Mouse (Mus musculus) kidney, postnatal 10 days (tissue): ENCODE measurements around the gene Ankrd52.

Experiments used
- DNase-seq: peaks from one replicate; pipeline ENCODE4 v3.0.0; 2021; ENCODE audit warnings: mixed read lengths

The Ankrd52 gene

GRCm38 (mm10) chr10:128408591-128409535 is 31.9 kb downstream of the Ankrd52 start:
- peak; percentile 55 for DNase-seq

DNA sequence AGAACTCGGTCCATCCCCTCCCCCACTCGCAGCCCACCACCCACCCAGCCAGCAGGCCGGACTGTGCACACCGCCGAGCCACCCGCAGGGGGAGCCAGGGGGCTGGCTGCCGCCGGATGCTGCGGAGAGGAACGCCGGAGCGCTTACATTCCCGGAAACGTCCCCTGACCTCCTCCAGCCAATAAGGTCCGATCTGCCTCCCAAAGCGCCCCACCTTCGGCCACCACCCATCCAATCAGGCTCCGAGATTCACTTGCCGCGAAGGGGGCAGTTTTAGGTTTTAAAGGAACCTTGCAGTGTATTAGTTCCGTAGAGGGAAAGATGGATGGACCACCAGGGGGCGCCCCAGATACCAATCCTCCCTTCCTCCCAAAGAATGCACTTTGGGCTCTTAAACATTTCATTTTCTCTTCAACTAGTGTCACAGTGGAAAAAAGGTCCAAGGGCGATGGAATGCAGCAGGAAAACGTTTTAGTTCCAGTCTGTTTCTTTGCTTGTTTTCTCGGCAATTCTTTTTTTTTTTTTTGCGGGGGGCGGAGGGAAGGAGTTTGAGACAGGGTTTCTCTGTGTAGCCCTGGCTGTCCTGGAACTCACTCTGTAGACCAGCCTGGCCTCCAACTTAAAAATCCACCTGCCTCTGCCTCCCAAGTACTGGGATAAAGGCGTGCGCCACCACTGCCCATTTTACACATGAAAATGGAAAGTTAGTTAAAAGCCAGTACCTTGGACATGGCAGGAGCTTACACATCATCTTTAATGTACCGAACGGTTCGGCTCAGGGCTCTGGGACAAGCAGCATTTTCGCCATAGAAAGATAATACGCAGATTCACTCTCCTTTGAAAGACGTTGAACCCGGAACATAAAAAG is 33.0 kb downstream of the Ankrd52 start:
- peak; percentile 99 for DNase-seq

DNA sequence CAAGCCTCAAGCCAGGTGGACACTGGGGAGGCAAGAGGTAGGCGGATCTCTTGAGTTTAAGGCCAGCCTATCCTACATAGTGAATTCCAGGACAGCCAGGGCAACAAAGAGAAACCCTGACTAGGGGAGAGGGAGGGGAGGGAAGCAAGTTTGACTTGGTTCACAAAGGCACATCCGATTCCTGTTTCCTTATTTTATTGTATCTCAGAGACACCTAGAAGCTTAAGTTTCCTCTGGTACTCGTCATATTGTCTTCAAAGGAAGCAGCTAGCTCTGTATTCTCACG is 33.6 kb downstream of the Ankrd52 start:
- DNase-seq: peak; percentile 16

DNA sequence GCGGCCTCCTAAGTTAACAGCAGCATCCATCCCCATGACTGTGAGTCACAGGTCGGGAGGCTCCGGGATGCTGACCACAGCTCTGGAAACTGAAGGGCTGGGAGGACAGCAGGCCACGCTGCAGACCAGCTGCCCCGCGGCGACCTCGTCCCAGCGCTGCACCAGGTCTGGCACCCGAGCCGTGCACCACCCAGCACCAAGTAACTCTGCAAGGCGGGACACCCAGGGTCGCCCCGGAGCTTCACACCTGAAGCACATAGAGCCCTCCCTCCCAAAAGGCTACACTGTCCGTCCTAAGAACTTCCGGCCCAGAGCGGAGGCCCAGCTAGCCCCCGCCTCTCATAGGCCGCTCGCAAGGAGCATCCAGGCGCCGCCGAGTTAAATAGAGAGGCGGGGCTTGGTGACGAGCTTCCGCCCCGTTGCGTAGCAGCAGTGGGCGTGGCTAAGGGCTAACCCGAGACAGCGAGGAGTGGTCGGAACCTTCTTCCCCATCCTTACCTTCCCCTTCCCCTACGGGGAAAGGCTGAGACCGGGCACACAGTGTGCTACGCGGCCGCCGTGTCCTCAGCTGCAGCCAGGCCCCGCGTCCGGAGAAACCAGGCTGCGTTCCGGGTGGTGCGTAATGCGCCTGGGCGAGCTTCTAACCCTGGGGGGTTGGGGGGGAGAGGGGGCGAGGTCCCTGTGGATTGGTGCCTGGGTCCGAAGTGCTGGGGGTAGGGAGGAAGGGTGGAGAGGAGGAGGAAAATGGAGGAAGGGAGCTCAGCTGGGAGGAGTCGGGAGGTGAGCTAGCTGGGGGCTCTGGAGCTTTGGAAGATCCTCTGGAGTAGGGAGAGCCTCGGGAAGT is 34.5 kb downstream of the Ankrd52 start, which contains the start of the genes Nabp2 and Rnf41:
TSS of gene Nabp2 (minus strand) at position 282 of the 844 bp plus-strand sequence.
TSS of gene Rnf41 (plus strand) at position 447 of the 844 bp plus-strand sequence.
- peak; percentile 99 for DNase-seq

DNA sequence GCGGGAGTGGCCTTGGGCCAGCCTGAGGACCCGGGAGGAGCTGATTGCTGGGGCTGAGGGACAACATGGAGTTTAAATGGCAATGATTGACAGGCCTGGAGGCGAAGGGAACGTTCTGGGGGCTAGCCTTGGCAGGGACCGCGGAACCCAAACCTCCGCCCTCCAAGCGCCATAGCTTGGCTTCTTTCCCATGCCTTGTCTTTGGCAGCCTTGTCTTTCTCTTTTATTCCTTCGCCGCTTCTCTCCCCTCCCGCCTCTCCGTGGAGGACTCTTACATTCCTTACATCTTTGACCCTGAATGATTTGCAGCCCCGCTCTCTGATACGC is 35.1 kb downstream of the Ankrd52 start:
- DNase-seq: no peak

GRCm38 (mm10) chr10:128412558-128412957 is 35.6 kb downstream of the Ankrd52 start:
- DNase-seq: no peak

- no peak for DNase-seq
Measured at GRCm38 (mm10) chr10:128413076-128413475, 36.2 kb downstream of the Ankrd52 start.

GRCm38 (mm10) chr10:128414848-128415247 is 37.9 kb downstream of the Ankrd52 start:
- no peak for DNase-seq

DNA sequence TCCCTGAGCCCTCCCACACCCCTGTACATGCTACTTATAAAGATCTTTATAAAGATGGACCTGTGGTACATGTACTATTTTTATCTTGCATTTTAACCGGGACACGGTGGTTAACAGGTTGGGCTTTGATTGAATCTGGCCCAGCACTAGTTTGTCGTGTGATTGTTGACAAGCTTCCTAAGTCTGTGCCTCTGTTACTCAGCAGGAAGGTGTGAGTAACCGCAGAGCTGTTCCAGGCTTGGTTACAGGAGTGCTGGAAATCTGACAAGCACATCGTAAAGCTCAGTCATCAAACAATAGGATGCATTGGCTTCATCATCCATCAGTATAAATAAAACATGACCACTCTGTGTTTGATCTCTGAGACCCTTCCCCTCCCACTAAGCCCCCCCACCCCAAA is 45.5 kb downstream of the Ankrd52 start:
- DNase-seq: no peak

DNA sequence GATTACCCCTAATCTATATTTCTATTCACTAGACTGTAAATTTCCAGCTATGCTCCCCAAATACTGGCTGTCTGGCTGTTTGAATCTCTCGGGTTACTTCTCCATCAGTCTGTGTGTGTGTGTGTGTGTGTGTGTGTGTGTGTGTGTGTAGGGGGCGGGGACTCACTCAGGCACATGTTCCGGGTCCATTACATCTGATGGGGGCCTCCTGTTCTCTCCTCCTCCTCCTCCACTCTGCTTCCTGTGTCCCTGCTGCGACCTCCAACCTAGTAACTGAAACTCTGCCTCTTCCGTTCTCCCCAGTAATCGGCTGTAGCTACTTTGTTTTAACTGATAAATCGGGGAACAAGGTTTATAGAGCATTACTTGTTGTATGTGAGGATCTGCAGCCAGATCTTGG is 47.7 kb downstream of the Ankrd52 start:
- DNase-seq: peak; percentile 51

DNA sequence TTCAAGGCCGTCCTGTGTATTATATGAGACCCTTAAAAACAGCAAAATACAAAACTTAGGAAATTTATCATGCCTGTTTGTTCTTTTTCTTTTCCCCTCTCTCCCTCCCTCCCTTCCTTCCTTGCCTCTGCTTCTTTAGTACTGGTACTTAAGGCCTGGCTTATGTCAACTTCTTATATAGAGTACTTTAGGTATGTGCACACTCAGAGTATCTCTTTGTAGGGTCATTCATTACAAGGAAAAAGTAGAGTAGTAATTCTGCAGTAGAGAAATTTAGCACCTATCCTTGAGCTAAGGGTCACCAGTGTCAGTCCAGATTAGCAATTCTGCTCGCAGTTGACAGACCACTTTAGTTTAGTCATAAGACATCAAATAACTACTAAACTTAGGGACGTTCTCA is 48.3 kb downstream of the Ankrd52 start:
- no peak for DNase-seq

DNA sequence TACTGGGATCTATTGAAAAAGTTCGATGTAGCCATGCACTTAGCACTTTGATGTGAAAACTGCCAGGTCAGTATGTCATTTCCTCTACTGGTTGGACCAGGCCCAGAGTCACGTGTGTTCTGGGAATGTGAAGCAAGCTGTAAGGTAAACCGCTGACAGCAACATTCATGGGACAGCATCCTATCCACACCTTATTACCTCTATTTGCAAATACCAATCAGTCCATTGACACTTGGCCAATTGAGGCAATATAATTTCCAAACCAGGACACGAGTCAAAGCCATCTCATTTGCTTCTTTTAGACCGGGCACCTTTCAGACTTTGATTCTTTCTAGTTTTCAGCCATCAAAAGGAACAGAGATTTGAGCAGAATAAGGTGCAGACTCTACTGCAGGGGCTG is 52.1 kb downstream of the Ankrd52 start:
- DNase-seq: no peak

DNA sequence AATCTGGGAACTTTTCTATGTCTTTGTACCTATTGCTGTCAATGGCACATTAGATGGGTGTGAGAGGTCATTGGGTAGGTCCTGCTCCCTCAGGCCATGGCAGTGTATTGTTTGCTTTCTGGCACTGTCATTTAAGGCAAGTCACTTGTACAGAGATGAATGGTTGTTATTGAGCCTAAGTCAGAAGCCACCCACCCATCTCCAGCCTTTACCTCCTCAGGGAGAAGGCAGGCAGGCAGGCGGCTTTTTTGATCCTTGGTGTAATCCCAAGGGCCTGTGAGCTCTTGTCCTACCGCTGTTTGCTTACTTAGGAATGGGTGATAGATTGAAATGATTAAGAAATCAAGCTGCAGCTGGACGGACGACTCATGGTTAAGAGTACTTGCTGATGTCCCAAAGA is 52.5 kb downstream of the Ankrd52 start:
- no peak for DNase-seq

- no peak for DNase-seq
Measured at GRCm38 (mm10) chr10:128433417-128433816, 56.5 kb downstream of the Ankrd52 start.

DNA sequence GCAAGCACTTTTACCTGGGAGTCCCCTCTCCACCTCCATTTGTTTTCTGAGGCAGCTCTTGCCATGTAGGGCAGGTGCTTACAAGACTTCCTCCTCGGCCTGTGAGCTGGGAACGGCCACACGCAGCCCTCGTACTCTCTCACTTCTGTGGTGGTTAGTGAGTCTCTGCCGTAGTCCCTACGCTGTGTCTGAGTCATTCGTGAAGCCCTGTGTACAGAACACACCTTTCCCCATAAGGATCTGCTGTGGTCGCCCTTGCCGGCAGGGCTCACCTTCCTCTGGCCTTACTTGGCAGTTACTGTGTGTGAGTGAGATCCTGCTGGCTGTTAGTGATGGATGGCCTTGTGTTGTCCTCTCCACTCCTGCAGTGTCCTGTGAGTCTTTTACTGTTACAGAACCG is 57.8 kb downstream of the Ankrd52 start:
- DNase-seq: no peak

- DNase-seq: peak; percentile 89
Measured at GRCm38 (mm10) chr10:128435186-128435823, 58.4 kb downstream of the Ankrd52 start.

DNA sequence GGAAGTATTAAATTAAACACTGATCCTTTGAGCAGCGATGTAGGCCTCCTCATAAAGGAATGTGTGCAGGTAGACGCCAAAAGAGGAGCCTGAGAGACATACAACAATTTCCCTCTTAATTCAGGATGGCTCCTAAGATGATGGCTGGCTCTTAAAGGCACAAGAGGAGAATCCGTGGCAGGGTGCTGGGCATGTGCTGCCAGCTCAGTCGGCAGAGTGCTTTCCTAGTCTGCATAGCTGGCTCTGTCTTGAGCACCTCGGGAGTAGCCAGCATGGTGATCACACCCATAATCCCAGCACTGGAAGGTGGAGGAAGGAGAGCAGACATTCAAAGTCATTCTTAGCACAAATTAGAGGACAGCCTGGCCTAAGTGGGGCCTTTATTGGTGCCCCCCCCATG is 59.0 kb downstream of the Ankrd52 start:
- DNase-seq: no peak

DNA sequence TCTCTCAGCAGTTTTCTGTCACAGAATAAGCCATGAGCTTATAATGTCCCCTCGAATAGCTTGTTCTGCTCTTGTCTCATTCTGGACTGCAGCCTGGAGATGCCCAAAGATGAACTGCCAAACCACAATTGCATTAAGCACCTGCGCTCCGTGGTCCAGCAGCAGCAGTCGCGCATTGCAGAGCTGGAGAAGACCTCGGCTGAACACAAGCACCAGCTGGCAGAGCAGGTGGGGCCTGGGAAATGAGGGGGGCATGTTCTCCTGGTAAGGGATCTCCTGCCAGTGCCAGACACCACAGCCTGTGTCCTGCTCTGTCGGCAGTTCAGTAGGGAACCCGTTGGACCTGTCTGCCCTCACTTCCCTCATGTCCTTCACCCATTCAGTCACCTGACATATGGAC is 59.5 kb downstream of the Ankrd52 start:
- DNase-seq: no peak

GRCm38 (mm10) chr10:128438675-128439279 is 61.9 kb downstream of the Ankrd52 start:
- peak; percentile 50 for DNase-seq

DNA sequence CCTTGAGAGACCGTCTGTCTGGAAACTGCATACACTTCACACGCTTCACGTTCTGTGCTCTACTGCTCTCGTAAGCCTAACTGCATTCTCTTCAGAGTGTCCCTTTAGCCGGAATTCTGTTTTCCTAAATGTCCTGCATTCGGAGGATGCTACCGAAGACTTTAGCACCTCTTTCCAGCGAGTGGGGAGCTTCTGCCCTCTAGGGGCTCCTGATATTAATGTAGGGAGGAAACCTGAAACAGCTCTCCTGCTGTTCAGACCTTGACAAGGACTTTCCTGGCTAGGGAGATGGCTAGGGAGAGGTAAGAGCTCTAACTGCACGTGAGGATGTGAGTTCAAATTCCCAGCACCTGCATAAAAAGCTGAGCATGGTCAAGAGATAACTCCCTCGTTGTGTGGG is 63.5 kb downstream of the Ankrd52 start:
- peak; percentile 58 for DNase-seq

DNA sequence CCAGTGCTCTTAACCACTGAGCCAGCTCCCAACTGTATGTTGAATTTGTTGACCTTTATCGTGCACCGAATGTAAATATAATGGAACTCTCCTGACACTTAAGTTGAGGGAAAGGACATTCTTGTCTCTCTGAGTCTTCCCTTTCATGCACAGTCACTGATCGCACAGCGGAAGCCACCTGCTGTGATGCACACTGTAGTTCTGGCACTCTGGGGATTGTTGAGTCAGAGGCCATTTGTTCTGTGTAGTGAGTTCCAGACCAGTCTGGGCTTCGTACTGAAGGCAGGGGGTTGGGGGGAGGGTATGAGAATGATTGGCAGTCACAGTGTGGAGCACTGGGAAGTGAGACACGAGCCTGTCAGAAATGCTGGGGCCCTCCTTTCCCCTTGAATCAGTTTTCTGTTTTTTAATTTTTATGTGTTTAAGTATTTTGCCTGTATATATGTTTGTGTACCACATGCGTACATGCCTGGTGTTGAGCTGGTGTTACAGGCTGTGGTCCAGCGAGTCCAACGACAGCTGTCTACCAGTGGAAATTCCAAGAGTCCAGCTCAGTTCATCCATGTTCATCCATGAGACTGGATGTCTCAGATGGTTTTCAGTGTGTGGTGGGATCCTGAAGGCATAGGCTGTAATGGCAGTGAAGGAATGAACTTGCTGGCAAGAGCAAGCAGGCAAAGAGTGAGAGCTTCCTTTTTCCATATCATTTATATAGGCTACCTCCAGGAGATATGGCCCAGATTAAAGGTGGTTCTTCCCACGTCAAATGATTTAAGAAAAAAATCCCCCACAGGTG is 64.6 kb downstream of the Ankrd52 start:
- no peak for DNase-seq
